ENCODE assay signal across 26 mouse cellular contexts in the genomic region with DNA sequence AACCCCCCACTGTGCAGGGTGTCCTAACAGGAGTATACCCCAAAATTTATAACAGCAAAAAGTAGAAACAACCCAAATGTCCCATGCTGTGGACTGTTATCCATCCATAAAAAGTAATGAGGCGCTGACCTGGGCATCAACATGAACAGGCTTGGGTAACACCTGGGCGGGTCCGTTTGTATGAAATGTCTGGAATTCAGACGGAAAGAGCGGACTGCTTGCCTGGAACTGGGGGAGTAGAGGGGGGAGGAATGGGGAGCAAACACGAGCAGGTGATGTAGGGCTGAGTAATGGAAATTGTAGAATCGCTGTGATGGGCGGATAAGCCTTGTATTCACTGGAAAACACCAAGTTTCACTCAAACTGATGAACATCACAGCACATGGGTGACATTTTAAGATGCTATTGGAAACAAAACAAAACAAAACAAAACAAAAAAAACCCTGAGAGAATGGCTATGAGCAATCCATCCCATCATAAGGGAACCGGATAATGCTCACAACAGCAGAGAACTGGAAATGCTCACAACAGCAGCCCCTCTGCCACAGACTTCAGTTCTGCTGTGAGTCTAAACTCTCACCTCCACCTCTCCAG. TPM values are rescaled to one million over a fixed set of nuclear protein-coding genes. Genes with fewer than 3 reads are reported as not detected.
DNase-seq lines count a peak whose midpoint lies in the region; ATAC-seq and TF ChIP-seq lines count a peak whose summit lies in the region.
"Had no signal": no experiment of that assay in that cellular context is flagged by ENCODE, and none has a peak within 500 bp of the region (broad histone marks: within the 10 kb centered on the region; RNA-seq: fewer than 3 reads in every experiment).

No protein-coding gene starts in this region.

- peaks cover 5% of the 10 kb centered on the region; the same call in 1 of the 2 replicates for H3K4me1 ChIP-seq in kidney, embryonic 14.5 days (ENCODE audit: control insufficient read depth, insufficient read depth, low read length)
- H3K4me1 ChIP-seq in lung, embryonic 16.5 days (replicated peaks; ENCODE audit: control insufficient read depth, insufficient read depth, low read length), result peaks cover 2% of the 10 kb centered on the region; the same call in 1 of the 2 replicates
- H3K4me1 ChIP-seq in ES-Bruce4 (ENCODE audit: control insufficient read depth, insufficient read depth, low read length), result peaks cover 7% of the 10 kb centered on the region
- H3K4me1 ChIP-seq: forebrain, embryonic 12.5 days; hindbrain, embryonic 12.5 days; midbrain, embryonic 13.5 days had no signal

- no peak for TF ChIP-seq CTCF in ES-Bruce4 (IDR thresholded peaks at IDR 0.05; ENCODE audit: low read depth, low read length)

- no peak for DNase-seq in kidney, adult 18-20 months
- no peak for DNase-seq in lung, postnatal 4 days
- DNase-seq in lung, postnatal 36 days, result peak; percentile 34
- DNase-seq in layer of hippocampus, adult 9-10 months (ENCODE audit: low spot score), result no peak
- no peak for DNase-seq in spleen, postnatal 4 days (ENCODE audit: low spot score in 2 of 2)
- DNase-seq: adrenal gland, postnatal 10 days; cerebellum, adult 18-20 months; cerebellum, postnatal 25 days; kidney, adult 8-10 months; liver, postnatal 0 days; right cerebral cortex, postnatal 14 days; spleen, adult 18-20 months; thymus, postnatal 14 days had no signal

- H3K4me2 ChIP-seq in kidney, embryonic 14.5 days (replicated peaks; ENCODE audit: low read depth, low read length), result no peak overlapping the region
- H3K4me2 ChIP-seq in lung, embryonic 16.5 days (ENCODE audit: low read depth, low read length), result no peak overlapping the region
- H3K4me2 ChIP-seq: embryonic facial prominence, embryonic 13.5 days; forebrain, embryonic 12.5 days; hindbrain, embryonic 12.5 days; limb, embryonic 12.5 days; liver, embryonic 11.5 days; midbrain, embryonic 13.5 days had no signal

- H3K27ac ChIP-seq in kidney, embryonic 14.5 days (ENCODE audit: low read depth, low read length), result peak overlapping the region; percentile 42; the same call in 1 of the 2 replicates
- no peak overlapping the region for H3K27ac ChIP-seq in lung, embryonic 16.5 days (ENCODE audit: low read length)
- H3K27ac ChIP-seq in ES-Bruce4 (ENCODE audit: insufficient read depth, low read length), result peak overlapping the region; percentile 73
- H3K27ac ChIP-seq: embryonic facial prominence, embryonic 13.5 days; forebrain, embryonic 12.5 days; hindbrain, embryonic 12.5 days; layer of hippocampus, adult 2 months; limb, embryonic 12.5 days; midbrain, embryonic 13.5 days had no signal

- H3K9me3 ChIP-seq in kidney, embryonic 14.5 days (ENCODE audit: control insufficient read depth, low read length), result no peaks in the 10 kb centered on the region
- peaks cover 5% of the 10 kb centered on the region; the same call in 1 of the 2 replicates for H3K9me3 ChIP-seq in lung, embryonic 16.5 days (ENCODE audit: control insufficient read depth, low read length)
- H3K9me3 ChIP-seq in ES-Bruce4 (replicated peaks; ENCODE audit: control insufficient read depth, insufficient read depth, low read length, poor library complexity, severe bottlenecking), result no peaks in the 10 kb centered on the region
- H3K9me3 ChIP-seq: midbrain, embryonic 13.5 days had no signal

- no peak overlapping the region for H3K4me3 ChIP-seq in kidney, embryonic 14.5 days (ENCODE audit: low read length)
- H3K4me3 ChIP-seq in lung, embryonic 16.5 days (ENCODE audit: low read length), result no peak overlapping the region
- H3K4me3 ChIP-seq in ES-Bruce4 (ENCODE audit: low read depth, low read length), result no peak overlapping the region
- H3K4me3 ChIP-seq: embryonic facial prominence, embryonic 13.5 days; erythroblast, embryonic 14.5 days; forebrain, embryonic 12.5 days; hindbrain, embryonic 12.5 days; layer of hippocampus, adult 2 months; limb, embryonic 12.5 days; megakaryocyte, embryonic 14.5 days; midbrain, embryonic 13.5 days had no signal

- no peaks in the 10 kb centered on the region for H3K27me3 ChIP-seq in kidney, embryonic 14.5 days (ENCODE audit: control insufficient read depth, insufficient read depth, low read length)
- H3K27me3 ChIP-seq in lung, embryonic 16.5 days (ENCODE audit: control insufficient read depth, insufficient read depth, low read depth, low read length), result no peaks in the 10 kb centered on the region
- no peaks in the 10 kb centered on the region for H3K27me3 ChIP-seq in ES-Bruce4 (ENCODE audit: control insufficient read depth, insufficient read depth, low read length, poor library complexity, severe bottlenecking)
- H3K27me3 ChIP-seq: embryonic facial prominence, embryonic 13.5 days; forebrain, embryonic 12.5 days; hindbrain, embryonic 12.5 days; limb, embryonic 12.5 days; megakaryocyte, embryonic 14.5 days; midbrain, embryonic 13.5 days; Patski had no signal

- TF ChIP-seq POLR2A in ES-Bruce4 (IDR thresholded peaks at IDR 0.05; ENCODE audit: insufficient read depth, low read length), result no peak

- WGBS in kidney, embryonic 14.5 days, result 60% methylated on average over 9 of the region's 9 CpGs
- WGBS in lung, embryonic 16.5 days, result 74% methylated on average over 9 of the region's 9 CpGs

- H3K9ac ChIP-seq in kidney, embryonic 14.5 days (ENCODE audit: low read depth, low read length), result no peak overlapping the region
- no peak overlapping the region for H3K9ac ChIP-seq in lung, embryonic 16.5 days (ENCODE audit: low read length)
- H3K9ac ChIP-seq in ES-Bruce4 (ENCODE audit: low read depth, poor library complexity, severe bottlenecking), result no peak overlapping the region
- H3K9ac ChIP-seq: embryonic facial prominence, embryonic 13.5 days; forebrain, embryonic 12.5 days; hindbrain, embryonic 12.5 days; limb, embryonic 12.5 days; liver, postnatal 0 days; midbrain, embryonic 13.5 days had no signal

- no peak for TF ChIP-seq EP300 in ES-Bruce4 (IDR thresholded peaks at IDR 0.05; ENCODE audit: insufficient read depth, low read depth, low read length)

- ATAC-seq in kidney, embryonic 14.5 days (ENCODE audit: low FRiP score, low TSS enrichment), result no peak
- ATAC-seq in lung, embryonic 16.5 days (ENCODE audit: low read depth), result peak; percentile 51; the same call in 1 of the 2 replicates
- ATAC-seq: liver, postnatal 0 days; midbrain, embryonic 13.5 days had no signal

- no peaks in the 10 kb centered on the region for H3K36me3 ChIP-seq in kidney, embryonic 14.5 days (ENCODE audit: control insufficient read depth, insufficient read depth, low read length)
- H3K36me3 ChIP-seq in lung, embryonic 16.5 days (ENCODE audit: control insufficient read depth, insufficient read depth, low read length), result peaks cover 4% of the 10 kb centered on the region; the same call in 1 of the 2 replicates
- no peaks in the 10 kb centered on the region for H3K36me3 ChIP-seq in ES-Bruce4 (ENCODE audit: control insufficient read depth, insufficient read depth, low read length, poor library complexity, severe bottlenecking)
- H3K36me3 ChIP-seq: hindbrain, embryonic 12.5 days; midbrain, embryonic 13.5 days had no signal

RNA-seq across cellular contexts. Expression of a gene that starts 26.5 kb away (rescaled TPM):
- 36.2 and 36.8 TPM in 2 replicates for polyA plus RNA-seq in kidney, embryonic 14.5 days (2014; fragmentation: Nextera tagmentation; extraction: Ambion mirVana)
- 11.9 and 12.9 TPM in 2 replicates for polyA plus RNA-seq in lung, embryonic 16.5 days (2015; fragmentation: Nextera tagmentation; extraction: Ambion mirVana)
- polyA plus RNA-seq in ES-Bruce4 (2011; ENCODE audit: insufficient read depth, insufficient read length, low read depth, missing spikeins), result 21.6 and 27.1 TPM in 2 replicates
